Mouse (Mus musculus) layer of hippocampus, adult 9-10 months (tissue): Measurements from ENCODE around the gene Macrod1.

Experiments
- DNase-seq: peaks from one replicate; pipeline ENCODE4 v3.0.0; 2022; ENCODE audit warnings: low spot score

The Macrod1 gene

DNA sequence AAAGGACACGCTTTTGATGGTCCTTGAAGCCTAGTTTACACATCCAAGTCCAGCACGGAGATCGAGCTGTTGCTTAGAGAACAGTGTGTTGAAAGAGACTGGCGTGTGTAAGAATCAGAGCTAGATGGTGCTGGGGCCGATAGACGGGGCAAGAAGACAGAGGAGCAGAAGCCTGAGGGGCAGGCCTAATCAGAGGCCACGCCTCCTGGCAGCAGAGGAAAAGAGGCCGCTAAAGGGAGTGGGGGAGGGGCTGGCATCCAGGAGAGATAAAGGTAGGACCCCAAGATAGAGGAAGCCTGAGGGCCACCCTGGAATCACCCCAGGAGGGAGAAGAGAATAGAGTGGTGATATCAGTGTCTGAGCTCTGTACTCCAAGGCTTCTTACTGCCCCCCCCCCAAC lies 114.8 kb downstream of the Macrod1 start:
- no peak for DNase-seq

DNA sequence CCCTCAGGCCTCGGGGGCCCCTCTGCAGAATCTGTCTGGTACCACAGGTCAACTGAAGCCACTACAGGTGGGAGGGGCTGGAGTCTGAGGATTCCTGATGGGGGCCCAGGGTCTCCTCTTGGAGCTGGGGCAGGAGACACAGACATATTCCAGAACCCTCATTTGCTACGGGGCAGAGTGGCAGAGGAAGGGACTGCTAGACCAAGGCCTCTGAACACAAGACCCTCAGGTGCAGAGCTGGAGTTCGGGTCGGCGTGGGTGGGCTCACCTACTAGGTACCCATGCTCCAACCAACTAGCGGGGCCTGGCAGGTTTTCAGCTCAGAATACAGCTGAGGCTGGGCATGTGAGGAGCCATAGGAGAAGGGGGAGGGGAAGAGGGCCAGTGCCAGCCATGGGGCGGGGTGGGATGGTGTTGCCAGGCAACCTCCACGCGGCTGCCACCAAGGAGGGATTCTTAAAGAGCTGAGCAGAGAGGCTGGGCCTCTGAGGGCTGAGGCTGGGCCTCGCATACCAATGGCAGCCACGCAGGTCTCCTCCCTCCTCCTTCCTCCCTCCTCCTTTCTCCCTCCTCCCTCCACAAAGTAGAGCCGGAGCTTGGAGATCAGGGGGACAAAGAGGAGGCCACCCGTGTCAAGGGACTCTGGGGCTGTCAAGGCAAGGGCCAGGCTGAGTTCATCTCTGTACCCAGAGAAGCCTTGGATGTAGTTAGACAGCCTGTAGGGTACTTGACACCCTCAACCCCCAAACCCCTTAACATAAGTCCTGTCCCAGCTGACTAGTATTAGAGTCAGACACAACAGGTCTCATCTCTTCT lies 115.6 kb downstream of the Macrod1 start:
- DNase-seq: no peak

DNA sequence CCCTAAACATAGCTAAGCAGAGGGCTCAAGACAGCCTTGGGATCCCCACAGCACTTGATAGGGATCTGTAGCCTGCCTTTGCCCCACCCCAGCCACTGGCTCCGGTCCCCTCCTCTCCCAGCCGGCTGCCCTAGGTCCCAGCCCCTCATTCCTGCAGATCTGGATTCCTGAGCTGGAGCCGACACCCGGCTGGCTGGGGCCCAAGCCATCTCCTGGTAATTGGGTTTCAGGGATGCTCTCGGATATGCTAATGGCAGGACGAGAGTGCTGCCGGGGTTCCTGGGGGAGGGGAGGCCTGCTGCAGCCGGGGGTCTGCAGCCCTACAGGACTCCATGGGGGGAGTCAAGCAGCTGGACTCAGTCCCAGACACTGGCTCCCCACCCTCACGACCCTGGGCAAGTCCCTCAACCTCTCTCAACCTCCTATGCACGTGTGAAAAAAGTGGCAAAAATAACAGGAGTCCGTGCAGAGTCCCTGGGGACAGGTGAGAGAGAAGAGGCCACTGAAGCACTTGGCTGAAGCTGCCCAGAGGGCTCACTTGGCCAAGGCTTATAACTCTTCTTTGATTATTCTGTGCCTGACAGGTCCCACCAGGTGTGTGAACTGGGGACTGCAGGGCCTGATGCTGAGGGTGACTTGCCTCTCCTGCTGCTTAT lies 119.6 kb downstream of the Macrod1 start:
- no peak for DNase-seq

DNA sequence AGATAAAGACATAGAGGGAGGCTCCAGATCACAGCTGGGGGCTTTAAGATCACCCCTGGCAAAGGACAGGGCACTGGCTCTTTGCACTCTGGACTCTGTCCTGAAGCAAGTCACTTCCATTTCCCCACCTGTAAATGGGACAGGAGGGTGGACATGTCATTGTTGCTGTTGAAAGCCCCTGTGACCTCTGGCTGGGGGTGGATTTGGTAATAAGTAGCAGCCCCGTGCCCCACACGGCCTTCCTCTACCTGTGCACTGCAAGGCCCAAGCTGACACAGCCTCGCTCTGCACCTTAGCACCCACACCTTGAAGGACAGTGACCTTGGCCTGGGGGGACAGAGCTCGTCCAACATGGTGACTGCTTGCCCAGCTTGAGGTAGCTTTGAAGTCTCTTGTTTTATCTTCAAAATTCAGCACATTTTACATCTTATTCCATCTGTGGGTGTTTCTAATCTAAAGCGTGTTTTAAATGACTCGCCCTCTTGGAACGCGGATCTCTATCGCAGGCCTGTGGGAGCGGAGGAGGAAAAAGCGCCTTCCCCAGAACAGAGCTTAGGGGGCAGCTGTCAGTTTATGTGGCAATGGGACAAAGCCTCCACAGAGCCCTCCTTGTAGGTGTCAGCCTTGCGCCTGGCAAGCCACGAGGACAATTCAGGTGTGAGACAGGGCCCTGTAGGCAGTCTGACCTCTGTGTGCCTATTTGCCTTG lies 121.3 kb downstream of the Macrod1 start:
- DNase-seq: no peak

DNA sequence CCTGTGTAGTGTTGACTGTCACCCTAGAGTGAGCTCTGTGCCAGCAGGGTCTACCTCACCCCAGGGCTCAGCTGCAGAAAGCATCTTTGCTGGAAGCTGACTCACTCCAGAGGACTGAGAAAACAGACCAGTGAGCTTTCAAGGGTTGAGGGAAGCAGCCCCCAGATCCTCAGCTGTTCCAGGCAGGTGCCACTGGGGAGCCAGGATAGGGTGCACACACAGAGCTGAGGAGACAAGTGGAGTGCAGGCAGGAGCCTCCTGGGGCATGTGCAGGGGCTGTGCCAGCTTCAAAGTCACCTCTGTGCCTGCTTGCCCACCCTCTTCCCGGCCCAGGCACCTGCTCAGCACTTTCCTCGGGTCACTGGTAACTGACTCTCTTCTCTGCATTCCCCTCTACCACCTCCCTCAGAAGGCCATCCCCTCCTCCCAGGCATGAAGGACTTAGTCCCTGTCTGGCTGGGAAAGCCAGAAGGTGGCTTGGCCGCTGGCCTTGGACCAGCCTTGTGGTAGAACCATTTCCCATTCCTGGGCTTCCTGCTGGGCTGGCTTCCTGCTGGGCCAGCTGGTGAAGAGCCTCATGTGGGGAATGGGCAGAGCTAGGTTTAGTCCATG lies 122.3 kb downstream of the Macrod1 start:
- no peak for DNase-seq

DNA sequence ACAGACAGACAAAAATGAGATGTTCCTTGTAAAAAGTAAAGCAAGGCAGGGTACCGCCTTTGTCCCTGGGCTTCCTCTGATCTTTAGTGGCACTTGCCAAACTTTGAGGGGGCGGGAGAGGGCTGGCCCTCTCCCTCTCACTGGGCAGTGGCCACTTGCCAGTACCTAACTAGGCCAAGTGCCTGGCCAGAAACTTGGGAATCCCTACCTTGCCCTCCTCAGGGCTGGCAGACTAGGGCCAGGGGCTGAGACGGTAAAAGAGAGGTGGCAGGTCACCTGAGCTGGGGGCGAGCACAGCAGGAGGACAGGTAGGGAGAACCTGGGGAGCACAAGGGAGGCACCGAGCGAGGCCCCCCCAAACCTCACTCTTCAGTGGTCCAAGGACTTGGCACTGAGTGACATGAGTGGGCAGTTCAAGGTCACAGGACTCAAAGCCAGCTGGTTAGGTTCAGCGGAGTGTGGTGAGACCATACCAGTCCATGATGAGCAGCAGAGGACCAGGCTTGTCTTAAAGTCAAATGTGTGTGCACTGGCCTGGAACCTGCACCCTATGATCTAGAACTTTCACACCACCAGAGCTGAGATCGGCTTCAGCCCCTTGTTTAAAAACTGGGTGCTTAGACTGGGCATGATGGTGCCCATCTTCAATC lies 124.3 kb downstream of the Macrod1 start:
- no peak for DNase-seq

DNA sequence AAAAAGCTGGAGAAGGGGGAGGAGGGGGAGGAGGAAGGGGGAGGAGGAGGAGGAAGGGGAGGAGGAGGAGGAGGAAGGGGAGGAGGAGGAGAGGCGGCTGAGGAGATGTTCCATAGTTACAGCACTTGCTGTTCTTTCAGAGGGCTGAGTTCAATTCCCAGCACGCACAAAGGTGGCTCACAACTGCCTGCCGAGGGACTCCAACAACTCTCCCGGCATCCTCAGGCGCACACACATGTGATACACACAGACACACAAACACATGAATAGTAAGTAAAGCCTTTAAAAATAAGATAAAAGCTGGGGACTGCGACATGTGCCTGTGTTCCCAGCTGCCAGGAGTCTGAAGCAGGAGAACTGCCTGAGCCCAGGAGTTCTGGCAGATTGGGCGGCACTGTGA lies 124.9 kb downstream of the Macrod1 start:
- no peak for DNase-seq

DNA sequence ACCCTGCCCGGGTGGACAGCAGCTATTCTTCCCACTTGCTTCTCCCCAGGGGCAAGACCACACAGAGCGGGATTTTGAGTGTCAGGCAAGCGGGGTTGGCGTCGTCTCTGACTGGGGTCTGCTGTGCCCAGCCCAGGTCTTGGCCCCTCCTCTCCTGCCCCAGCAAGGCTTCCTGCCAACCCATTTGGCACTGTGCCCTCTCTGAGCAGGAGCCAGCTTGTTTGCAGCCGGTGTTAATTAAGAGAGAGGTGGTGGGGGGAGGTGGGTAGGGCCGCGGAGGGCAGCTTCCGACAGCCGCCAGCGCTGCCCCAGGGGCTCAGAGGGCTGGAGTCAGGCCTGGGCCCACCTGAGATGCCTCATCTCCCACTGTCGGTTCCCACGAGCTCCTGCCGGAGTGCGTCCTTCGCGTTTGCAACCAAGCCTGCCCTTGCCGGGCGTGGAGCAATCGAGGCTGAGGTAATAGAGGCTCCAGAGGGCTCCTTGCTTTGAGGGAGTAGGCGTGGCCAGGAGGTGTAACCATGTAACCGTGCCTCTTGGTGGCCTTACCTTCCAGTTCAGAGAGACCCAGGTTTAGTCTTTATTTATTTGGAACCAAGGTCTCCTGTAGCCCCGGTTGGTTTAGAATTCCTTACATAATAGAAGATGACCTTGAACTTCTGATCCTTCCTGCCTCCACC lies 125.8 kb downstream of the Macrod1 start:
- DNase-seq: peak; percentile 43

DNA sequence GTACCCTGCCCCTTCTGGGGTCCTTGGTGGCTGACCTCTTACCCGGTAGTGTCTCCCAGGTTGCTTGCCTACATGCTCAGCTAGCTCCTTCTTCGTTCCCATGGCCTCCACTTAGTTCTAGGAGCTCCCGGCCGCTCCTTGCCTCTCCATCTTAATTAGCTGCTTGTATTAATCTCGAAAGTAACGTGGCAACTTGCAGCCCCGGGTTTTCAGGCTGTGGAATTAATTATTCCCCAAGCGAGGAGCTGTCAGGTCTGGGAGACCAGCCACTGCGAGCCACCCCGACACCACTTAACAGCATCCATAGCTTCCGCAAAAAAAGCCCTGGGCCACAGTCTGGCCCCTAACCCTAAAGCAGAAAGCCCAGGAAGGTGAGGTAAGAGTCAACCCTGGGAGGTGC lies 126.8 kb downstream of the Macrod1 start:
- DNase-seq: no peak

DNA sequence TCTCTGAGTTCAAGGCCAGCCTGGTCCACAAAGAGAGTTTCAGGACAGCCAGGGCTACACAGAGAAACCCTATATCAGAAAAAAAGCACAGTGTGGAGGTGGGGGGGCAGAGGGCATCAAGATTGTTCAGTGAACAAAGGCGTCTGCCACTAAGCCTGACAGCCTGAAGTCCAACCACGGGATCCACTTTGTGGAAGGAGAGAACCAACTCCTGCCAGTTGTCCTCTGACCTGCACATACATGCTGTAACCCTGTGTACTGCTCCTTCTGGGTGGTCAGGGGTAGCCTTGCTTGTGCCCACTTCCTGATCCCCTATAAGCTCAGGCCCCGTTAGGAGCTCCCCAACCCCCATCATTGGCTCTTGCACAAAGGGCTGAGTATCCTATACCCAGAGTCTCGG lies 128.4 kb downstream of the Macrod1 start:
- no peak for DNase-seq

DNA sequence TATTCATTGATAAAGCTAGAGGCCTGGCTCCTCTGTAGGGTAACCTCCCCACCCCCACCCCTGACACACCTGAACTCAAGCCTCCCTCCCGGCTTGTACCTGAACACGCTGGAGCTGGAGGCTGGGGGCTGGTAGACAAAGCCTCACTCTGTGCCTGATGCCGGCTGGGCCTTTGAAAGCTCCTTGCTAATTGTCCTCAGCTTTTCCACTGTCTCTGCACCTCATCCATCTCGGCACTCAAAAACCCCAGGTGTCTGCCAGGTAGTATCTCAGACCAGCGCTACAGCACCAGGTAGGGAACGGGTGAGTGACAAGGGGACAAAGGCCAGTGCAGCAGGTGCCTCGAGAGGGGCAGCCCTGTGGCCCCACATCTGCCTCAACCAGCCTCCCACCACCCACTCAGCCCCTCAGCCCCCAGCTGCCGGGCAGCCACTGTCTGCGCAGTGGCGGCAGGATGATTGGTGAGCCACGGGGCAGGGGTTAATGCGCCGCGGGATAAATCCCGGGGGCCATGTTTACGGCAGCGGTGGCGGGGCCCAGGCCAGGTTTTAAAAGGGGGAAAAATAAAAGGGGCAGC lies 129.2 kb downstream of the Macrod1 start:
- no peak for DNase-seq

DNA sequence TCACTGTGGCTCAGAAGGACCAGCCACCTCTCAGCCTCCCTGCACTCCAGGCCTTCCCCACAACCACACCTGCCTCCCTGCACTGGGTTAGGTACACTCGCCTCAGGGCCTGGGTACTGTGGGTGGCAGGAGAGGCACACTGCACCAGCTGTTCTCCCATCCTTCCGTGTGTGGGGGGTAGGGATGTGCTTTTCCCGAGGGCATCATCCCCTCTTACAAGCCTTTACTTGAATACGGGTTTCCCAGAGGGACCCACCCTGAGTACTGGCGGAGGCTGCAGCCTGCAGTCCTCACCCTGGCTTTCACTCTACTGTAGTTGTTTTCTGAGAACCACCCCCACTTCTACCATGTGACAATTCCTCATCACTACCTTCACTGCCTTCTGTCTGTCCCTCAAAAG lies 130.5 kb downstream of the Macrod1 start:
- no peak for DNase-seq

DNA sequence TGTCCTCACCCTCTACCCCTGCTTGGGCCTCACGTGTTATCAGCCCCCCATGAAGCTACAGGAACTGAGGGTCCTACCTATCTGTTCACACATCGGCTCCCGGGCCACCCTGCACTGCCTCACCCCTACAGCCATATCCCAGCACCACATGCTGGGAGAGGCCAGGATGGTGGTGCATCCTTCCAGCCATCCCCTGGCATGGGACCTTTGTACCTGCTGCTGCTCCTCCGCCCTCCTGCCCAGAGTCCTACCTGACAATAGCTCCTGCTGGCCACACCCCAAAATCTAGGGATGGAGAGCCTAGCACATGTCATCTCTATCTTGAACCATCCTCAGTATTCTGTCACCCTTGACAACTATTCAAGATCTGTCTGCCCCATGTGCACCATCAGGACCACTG lies 132.4 kb downstream of the Macrod1 start:
- DNase-seq: no peak

DNA sequence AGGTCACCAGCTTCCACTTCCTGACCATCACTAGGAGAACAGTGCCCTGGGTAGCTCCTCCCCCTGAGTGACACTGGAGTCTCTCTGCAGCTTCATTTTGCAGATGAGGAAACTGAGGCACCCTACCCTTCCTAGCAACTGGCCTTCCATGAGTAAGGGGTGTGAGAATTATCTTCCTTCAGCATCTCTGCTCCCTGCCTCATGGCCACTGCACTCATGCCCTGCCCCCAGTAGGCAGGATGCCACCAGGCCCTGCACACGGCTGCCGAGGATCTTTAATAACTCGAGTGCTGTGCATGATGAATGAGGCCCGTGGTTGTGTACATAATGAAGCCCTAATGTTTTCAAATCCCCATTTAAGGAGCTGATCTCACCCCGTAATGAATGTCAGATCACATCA lies 134.4 kb downstream of the Macrod1 start:
- no peak for DNase-seq

DNA sequence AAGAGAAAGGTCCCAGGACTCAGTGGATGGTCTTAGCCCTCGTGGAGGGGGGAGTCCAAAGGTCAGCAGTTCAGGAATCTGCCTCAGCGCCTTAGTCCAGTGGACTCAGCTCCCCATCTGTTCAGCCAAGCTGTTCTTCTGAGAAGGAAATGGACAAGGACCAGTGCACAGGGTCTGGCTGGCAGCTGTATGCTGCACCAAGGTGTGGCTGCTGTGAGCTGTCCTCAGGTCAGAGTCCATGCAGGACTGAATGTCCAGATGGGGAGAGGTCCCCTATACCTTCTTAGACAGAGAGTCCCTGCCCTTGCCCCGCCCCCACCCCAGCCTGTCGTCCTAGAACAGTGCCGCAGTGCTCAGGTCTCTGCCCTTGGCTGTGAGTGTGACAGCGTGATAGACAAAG lies 135.0 kb downstream of the Macrod1 start:
- DNase-seq: no peak

DNA sequence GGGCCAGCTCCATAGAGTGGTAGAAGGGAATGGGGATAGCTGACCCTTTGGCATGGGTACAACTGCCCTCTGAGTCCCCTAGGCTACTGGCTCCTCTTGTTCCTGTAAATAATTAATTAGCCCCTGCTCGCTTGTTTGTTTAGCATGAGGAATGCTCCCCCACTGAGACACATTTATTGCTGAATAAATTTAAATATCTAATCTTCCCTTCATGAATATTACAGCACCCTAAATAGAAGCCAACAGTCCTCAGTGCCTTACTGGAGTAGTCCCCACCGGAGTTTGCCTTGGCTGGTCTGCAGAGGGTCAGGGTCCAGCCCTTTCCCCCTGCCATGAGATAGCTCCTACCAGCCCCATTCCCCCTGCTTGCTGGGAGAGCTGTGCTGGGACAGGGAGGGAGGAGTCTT lies 136.0 kb downstream of the Macrod1 start:
- DNase-seq: no peak

DNA sequence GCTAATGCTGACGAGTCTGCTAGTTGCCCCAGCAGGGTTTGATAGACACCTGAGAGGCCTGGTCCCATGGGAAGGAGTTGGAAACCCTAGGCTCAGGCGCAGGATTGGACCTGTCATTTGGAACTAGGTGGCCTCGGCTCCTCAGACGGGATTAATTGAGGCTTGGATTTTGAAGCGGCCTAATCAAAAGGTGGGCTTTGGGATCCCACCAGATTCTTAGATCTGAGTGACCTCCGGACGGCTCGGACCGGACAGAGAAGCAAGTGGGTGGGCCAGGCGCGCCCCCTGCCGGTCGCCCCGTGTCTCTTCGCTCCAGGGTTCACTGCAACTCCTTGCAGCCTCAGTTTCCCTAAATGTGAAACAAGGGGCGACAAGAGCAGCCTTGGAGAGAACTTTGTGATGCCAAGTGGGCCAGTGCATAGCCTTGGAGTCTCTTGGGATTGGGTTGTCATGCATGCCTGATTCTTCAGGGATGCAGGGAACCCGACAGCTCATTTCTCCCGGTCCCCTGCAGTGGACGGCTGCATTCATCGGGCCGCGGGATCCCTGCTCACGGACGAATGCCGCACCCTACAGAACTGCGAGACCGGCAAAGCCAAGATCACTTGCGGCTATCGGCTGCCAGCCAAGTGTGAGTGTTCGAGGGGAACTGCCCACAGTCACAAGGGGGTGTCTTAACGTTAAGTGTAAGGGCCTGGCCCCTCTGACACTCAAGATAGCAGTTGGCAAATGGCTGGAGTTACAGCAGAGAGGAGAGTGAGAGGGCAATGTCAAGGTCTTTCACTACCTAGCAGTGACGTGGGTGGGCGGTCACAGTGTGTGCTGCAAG lies 139.5 kb downstream of the Macrod1 start:
- DNase-seq: no peak

DNA sequence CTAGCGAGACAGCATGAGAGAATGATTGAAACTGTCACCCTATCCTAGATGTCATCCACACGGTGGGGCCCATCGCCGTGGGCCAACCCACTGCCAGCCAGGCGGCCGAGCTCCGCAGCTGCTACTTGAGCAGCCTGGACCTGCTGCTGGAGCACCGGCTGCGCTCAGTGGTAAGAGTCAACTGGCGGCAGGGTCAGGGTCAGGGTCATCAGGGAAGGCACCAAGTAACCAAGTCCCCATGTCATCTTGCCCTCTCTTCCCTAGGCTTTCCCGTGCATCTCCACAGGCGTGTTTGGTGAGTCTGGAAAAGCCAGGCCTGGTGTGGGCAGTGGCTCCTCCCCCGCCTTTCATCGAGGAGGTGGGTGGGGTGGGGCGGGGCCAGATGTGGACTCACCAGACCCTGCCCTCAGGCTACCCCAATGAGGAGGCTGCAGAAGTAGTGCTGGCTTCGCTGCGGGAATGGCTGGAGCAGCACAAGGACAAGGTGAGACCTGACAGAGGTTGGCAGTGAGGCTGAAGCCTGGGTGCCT lies 140.2 kb downstream of the Macrod1 start:
- DNase-seq: no peak

DNA sequence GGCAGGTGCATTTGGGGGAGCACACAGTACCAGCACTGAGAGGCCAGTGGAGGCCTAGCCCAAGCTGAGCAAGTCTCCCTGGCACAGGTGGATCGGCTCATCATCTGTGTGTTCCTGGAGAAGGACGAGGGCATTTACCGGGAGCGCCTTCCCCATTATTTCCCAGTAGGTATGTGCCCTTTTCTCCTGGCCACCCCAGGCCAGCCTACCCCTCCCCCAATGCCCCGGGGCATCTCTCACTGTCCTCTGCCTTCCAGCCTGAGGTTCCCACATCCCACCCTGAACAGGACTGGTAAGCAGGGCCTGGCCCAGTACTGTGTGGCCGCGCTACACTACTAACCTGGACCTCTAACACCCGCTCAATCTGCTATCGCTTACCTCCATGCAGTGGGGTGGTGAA lies 140.8 kb downstream of the Macrod1 start:
- no peak for DNase-seq

DNA sequence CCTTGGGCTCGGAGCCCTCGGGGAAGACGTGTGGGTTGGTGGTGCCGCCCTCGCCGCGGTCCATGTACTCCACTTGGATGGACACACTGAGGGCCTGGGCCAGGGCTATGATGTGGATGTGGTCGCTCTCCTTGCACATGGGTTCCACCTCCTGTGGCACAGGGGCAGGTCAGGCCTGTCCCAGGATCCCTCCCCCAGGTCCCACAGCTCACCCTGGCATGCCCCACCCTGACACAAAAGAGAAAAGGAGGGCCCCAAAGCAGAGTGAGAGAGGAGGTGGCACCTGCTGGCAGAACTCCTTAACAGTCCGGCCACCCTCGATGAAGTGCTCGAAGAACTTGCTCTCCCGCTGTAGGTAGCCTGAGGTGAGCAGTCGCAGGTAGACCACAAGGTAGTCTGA lies 142.5 kb downstream of the Macrod1 start:
- DNase-seq: no peak
